Mouse (Mus musculus) embryo, embryonic 9.5 days (tissue): ENCODE results near the gene Traf1.
A peak's percentile ranks its signal among the peaks of the same experiment; 100 is the strongest.

Source experiments
- DNase-seq: peaks from one replicate; pipeline ENCODE4 v3.0.0-alpha.2; 2017; ENCODE audit errors: extremely low spot score

Traf1 gene

DNA sequence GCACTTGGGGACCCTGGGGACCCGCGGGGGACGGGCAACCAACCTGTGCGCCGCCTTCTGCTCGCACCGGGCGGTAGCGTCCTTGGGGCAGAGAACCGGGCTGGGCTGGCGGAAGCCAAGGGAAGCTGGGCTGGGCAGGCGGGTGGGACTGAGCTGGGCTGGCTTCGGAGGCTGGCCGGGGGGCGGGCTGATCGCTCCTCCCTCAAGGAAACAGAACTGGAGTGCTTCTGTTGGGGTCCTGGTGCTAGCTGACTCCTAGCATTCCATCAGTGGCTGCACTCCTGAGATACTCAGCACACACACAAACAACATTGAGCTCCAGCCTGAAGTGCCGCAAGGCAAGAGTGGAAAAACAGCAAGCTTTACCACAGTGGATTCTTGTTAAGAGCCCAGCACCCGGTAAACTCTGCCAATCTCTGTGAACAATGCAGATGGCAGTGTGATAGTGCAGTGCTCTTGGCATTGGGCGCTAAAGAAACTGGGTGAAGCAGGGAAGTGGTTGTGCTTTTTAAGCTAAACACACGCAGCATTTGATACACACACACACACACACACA is at the start of gene Traf1:
Traf1 (minus strand) TSS at position 292 of the 556 bp plus-strand sequence.
- no peak for DNase-seq

DNA sequence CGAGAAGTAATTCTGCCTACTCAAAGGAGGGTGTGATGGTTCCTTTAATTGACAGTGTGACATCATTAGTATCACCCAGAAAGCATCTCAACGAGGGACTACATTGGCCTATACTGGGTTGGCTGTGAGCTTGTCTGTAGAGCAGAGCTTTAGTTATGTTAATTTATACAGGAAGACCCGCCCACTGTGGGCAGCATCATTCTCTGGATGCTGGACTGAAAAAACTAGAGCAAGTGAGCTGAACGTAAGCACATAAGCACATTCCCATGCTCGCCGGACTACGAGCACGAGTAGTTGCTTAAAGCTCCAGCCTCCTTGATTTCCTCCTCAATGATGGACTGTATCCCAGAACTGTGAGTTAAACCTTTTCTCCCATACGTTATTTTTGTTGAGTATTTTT is 37.4 kb upstream of the Traf1 start:
- DNase-seq: no peak

DNA sequence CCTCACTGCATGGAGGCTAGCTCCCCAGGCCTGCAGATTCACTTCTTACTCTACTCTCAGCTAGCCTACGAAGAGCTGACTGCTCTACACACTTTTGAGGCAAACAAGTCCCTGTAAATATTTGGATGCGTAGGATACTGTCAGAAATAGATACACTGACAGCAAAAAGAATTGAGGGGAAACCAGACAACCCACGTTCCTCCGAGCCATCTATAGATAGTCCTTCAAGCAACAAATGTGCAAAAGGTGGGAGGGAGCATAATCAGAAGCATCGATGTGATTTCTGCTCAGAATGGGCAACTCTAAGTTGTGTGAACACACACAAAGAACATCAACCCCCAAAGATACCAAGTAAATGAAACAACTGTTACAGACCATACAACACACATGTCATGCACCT is 34.9 kb upstream of the Traf1 start:
- DNase-seq: no peak

DNA sequence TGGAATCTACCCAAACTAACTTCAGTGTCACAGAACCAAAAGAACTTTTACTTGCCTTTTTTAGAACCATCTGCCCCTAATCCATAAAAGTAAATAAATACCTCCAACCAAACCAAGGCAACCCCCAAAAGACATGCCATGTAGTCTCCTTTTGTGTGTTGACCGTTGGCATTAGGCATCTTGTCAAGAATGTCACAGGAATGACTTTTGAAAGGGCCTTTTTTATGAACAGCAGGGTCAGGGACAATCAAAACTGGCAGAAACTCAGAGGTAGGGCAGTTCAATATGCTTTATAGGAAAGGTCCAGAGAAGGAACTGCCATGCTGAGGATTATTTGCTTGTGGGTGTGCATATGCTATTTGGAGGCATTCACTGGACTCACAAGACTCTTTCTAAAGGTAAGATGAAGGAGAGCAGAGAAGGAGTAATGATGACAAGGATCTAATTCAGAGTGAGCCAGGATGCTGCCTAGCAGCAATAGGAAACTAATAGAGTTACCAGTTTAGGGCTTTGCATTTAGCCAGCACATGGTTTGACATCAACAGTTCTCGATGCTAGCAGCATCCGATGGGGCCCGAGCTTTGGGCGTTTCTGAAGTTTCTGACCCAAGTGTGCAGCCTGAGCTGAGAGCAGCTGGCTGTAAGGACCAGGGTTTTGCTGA is 32.3 kb upstream of the Traf1 start:
- DNase-seq: no peak

DNA sequence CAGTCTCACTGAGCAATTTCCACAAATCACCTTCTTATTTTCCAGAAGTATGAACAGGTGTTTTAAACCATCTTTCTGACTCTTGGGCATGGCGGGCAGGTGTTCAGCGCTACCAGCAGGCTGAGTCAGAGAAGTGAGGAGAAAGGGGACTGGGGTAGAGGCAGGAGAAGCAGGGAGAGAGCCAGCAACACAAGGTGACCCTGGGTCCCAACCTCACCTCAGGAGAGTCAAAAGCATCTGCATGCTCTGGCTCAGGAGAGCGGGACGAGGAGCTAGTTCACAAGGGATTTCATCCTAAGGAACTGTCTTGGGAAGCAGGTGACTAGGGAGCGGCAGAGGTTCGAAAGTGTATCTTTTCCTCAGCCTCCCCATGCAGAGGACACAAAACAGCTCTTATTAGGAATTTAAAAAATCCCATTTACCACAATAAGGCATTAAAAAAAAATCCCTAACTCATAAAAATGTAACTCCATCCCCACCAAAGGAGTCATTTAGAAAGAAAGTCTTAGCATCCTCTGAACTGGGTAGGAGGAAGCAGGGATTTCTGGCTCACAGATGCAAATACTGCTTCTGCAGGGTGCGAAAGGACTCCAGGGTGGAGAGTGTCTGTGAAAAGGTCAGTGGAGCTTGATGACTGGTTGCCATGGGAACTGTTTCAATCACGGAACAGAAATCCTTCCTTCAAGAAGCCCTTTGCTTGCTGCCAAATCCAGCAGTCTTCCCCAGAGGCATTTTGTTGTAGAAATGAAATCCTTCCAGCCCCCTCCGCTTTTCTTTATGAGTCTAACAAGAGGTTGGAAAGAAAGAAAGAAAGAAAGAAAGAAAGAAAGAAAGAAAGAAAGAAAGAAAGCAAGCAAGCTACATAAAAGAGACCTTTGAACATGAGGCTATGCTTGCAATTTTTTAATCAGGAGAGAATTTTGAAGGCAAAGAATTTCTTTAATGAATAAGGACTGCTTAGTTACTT is 31.4 kb upstream of the Traf1 start:
- peak; percentile 50 for DNase-seq

DNA sequence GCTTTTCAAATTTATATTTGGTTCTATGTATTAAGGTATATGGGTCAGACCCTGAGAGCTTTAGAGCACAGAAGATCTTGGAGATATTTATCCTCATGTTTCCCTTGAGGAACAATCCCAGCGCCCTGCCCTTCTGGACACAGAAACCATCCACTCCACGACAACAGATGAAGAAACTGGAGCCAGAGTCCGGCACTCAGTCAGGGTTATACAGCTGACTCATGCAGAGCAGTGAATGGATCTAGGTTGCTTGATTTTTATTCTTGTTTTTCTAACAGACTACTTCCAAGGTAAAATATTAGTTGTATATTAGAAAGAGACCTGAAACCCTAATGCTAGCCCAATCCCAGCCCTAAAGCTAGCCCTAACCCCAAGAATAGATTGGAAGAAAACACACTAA is 30.4 kb upstream of the Traf1 start:
- no peak for DNase-seq

DNA sequence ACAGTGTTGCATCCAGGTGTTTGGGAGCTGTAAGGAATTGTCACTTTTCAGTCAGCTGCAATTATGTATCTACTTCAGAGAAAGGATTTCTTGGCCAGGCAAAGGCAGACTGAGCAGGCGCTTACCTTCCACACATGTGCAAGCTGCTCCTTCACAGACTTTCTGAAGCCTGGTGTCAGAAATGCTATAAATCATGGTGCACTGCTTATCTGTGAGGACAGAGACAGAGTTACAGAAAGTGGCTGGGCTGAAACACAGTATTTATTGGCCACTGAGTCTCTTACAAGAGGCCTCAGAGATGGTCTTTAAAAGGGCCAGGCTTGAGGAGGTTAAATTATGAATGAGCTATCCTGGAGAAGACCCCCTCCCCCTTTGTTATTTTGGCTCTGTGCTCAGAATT is 28.2 kb upstream of the Traf1 start:
- no peak for DNase-seq

DNA sequence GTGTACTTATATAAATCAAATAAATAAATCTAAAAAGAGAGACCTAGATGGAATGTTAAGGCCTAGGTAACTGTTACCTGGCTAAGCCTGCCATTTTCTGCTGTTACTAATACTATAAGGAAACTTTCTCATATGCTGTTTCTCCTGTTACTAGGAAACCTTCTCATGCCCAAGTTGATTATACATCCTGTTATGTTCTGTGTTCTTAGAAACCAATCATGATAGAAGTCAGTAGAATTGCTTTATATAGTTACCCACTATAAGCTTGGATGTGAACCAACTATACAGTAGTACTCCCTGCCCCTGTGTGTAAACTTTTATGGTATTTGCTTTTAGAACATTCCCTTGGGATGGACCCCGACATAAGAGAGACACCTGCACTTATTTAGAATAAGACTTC is 26.0 kb upstream of the Traf1 start:
- no peak for DNase-seq

DNA sequence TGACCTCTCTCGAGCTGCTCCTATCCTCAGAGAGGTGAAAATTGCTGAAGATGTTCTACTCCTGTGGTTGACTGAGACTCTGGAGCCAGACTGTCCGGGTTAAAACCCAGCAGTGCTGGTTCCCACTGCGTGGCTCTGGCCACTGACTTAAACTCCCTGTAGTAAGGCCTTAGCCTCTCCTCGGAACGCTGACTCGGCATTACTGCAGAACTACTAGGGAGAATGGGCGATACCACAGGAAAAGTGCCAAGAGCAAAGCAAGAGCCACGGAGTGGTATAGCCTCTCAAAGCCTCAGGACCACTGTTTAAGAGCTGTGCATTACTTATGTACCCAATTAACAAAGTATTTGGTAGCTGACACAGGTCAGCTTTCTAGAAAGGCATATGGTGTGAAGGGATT is 23.3 kb upstream of the Traf1 start:
- no peak for DNase-seq

DNA sequence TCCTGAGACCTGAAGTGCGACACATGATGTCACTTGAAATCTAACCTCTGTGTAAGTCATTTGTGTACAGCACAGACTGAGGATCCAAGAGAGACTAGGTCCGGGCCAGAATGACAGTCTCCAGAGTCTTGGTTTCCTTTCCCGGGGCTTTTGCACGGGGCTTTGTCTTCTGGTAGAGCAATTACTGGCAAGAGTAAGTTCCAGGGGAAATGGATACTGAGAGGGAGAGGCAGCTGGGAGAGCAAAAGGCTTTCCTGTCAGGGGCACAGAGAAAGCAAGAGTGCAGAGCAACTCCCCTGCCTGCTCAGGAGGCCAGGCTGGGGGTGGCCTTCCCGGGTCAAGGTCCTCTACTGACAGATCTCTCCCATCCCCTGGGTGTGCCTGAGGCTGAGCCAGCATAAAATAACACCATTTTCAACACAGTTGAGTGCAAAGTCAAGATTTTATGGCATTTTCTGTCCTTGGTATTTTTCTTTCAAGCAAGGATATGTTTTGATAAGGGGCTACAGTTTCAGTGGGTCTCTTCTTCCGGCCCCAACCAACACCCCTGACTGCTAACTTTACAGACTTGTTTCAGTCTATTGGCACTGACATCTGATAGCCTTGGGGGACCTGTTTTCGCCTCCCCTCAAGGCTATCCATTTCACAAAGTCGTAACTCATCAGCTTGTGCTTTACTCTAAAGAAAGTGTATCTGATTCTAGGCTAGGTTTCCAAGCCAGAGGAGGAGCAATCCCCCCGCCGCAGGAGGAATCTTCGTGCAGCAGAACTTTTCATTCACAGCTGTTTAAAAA is 21.5 kb upstream of the Traf1 start:
- peak; percentile 38 for DNase-seq

DNA sequence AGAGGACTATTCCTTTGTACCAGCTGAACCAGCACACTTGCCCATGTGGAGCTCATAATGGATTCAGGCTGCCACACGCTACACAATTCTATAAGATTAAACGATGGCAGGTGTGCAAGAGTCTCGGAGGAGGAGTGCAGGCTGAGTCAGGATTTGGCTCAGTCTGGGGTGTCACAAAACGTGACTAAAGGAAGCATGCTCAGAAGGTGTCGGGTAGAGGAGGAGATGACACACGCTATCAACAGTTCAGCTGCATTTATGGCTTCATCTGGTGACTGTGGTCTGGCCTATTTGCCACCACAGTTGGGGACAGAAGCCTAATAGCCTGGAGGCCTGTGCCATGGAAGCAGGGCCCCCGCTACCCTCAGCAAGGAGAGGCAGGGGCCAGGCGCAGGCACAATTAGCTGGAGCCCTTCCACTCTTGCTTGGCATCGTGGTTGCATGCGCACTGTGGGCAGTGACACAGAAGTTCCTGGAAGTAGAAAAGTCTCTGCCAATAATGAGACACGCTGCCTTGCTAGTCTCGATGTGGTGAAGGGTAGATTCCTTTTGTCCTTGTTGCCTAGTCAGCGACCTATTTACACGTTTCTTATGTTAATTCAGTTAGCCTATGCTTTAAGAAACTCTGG is 20.6 kb upstream of the Traf1 start:
- no peak for DNase-seq

DNA sequence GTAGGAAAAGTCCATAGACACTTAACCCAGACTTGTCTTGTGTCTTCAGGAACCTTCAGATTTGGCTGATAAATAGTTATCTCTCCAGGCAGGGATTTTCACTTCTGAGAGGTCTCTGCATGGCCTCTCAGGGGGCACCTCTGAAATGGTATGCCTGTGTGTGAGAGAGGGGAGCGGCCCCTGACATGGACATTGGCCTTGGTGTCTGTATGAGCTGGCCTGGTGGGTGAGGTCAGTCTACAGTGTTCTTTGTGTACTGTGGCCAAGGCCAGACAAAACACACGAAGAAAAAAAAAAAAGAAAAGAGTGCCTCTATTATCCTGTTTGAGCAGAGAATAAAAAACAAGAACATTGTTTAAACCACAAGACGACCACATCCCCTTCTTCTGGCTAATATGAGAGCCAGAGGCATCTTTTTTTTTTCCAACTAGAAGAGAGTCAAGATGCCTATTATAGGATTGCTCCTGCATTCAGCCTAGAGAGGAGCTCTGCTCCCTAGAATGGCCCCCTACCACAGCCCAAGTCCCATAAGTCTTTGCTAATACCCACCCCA is 18.0 kb upstream of the Traf1 start:
- DNase-seq: no peak

DNA sequence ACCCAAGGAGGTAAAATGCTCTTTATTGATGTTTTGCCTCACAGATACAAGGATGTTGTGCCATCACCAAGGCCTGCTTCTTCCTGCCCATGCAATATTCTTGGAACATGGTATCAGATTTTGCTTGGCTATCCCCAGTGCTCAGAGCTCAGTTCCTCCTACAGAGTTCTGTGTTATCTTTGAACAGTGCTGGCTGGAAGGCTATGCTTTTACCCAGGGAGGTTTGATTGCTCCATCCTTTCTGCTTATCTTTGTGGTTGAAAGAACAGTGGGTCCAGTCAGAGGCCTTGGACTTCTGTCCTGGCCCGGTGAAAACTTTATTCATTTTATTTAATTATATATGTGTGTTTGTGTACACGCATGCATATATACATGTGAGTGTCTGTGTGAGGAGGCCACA is 16.7 kb upstream of the Traf1 start:
- DNase-seq: no peak

DNA sequence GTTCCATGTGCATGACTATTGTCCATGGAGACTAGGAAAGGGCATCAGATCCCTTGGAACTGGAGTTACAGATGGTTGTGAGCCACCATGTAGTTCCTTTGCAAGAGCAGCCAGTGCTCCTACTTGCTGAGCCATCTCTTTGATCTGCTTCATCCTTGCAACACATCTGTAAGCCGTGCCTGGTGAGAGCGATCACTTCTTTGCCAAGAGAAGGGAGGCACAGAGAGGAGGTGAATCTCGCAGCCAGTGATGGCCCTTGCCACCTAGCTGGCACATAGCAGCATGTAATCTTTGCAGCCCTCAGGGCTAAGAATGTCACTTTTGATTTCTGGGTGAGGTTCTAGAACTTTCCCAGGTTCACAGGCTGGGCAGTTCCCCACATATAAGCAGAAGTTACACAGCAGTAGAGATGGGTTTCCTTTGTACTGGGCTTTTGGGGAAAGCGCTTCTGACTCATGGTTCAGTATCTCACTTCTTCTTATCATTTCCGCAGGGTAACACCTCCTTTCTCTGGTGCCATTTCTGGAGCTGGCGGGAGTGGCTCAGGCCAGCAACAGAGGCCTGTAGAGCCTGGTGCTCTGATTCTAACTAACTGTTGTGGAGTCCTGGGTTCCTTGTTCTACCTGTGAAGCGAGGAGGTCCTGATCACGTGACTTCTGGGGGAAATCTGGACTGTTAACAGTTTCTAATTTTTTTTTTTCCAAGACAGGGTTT is 15.5 kb upstream of the Traf1 start:
- DNase-seq: no peak

DNA sequence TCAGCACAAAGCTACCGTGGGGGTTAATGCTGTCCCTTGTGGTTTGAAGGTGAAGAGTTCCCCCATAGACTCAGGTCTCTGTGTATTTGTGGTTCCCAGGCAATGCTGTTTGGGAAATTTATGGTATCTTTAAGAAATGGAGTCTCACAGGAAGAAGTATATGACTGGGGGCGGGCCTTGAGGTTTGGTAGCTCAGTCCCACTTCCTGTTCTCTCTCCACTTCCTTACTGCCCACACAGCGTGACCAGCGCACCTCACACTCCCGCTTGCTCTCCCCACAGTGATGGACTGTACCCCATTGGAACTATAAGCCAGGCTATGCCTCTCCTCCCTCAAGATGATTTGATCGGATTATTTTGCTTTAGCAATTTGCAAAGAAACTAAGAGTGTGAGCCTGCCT is 14.9 kb upstream of the Traf1 start:
- no peak for DNase-seq

DNA sequence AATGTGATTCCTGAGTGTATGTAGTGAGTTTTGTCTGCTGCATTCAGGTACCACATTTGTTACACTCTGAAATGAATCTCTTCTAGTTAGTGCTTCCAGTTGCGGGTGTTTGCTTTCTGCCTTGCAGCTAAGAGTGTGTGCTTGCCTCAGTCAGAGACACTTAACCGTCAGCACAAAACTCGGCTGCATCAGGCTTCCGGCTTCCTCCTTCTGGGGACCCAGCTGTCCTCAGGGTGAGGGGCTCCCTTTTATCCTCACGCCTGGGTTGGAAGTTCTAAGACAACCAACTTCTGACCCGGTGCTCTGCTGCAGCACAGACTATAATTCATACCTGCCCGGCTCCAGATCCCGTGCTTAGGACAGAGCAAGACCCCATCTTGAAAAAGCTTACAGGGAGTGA is 11.5 kb upstream of the Traf1 start:
- DNase-seq: no peak

DNA sequence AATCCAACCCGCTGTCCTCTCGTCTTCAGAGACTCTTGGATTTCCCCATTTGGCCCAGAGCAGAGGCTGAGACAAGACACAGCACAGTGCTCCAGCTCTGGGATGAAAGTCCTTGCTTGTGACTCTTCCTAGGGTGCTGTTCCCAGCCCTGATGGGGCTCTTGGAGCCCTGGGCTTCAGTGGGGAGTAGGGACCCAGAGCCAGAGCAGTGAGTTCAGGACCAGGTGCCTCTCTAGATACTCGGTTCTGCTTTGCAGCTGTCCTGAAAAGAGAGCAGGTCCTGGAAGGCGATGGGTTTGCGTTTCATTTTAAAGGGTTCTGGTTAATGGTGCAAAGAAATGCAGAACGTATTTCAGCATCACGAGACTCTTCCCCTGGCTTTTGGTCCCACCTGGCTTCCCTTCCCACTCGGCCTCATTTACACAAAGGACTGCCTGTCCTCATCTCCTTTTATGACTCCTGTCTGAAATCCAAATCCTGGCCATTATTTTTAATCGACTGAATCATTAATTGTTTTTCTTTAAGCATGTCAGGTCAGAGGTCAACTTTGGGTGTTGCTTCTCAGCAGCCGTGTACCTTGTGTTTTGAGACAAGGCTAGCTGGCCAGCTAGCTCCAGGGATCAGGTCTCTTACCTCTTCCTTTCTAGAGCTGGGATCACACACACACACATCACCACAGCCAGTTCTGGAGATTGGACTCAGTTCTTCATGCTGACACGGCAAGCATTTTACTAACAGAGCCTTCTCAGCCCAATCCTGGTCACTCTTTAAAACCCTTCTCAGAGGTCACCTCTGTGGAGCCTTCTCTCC is 9.7 kb upstream of the Traf1 start:
- no peak for DNase-seq

DNA sequence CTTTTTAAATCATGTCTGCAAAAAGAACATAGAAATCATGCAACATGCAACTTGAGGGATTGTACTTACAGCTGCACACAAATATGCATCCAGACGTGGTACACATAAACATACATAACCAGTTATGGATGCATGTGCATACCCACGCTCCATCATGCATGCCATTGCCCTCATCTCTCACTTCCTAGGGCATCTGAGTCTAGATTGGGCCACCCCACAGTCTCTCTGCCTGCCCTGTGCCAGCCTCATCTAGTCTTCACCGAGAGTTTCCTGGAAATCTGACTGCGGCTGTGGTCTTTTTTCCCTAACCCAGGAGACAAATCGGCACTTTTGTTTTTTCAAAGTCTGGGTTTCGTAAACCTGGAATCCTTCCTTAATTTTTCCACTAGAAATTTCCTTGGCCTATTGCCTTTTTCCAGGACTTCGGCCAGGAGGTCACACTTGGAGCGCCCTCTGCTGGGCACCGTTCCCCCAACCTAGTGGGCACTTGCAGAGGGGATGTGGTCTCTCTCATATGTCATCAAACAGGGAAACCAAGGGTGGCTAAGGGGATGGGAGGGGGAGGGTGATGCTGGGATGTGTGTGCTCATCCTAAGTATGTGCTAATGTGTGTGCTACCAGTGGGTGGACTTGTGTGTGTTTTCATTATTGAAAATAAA is 8.6 kb upstream of the Traf1 start:
- DNase-seq: peak; percentile 78

DNA sequence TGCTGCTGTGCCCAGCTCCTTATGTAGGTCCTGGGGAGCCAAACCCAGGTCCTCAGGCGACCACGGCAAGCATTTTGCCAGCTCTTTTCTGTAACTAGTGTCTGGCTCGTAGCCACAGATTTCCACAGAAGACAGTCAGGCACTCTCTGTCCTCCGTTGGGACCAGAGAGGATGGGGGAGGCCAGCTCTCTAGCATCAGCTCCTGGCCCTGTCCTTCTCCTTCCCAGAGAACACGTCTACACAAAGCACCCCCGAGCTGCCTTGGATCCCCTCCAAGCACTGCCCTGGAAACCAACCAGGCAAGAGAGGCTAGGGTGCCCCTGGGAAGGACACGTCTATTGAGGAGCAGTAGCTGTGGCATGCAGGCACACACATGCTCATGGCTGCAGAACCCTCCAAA is 7.6 kb upstream of the Traf1 start:
- DNase-seq: no peak
